Mouse (Mus musculus): ENCODE results near the gene Plekho1.
"Not testable (repeated sequence)": the region's sequence is repeated elsewhere in the genome, so short reads cannot be mapped to it uniquely, and the experiment has no call there.

Gene Plekho1

GRCm38 (mm10) chr3:95980276-95980970 is 15.4 kb downstream of the Plekho1 start:
- DNase-seq (ENCODE audit: low spot score): no peak

- no peak for DNase-seq (ENCODE audit: low spot score)
These were observed 17.5 kb downstream of the Plekho1 start for GRCm38 (mm10) chr3:95978265-95978664.

DNA sequence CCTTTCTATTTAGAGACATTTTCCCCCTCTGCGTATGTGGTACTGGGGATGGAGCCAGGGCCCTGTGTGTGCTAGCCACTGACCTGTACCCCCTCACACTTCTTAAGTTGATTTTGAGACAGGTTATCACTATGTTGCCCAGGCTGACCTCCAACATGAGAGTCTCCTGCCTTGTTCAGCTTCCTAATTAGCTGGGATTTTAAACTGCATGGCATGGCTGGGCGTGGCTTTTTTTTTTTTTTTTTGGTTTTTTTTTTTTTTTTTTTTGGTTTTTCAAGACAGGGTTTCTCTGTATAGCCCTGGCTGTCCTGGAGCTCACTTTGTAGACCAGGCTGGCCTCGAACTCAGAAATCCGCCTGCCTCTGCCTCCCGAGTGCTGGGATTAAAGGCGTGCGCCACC is 18.2 kb downstream of the Plekho1 start:
- DNase-seq (ENCODE audit: low spot score): not testable (repeated sequence)

- DNase-seq (ENCODE audit: low spot score): no peak
These were observed 18.7 kb downstream of the Plekho1 start for GRCm38 (mm10) chr3:95977079-95977478.

DNA sequence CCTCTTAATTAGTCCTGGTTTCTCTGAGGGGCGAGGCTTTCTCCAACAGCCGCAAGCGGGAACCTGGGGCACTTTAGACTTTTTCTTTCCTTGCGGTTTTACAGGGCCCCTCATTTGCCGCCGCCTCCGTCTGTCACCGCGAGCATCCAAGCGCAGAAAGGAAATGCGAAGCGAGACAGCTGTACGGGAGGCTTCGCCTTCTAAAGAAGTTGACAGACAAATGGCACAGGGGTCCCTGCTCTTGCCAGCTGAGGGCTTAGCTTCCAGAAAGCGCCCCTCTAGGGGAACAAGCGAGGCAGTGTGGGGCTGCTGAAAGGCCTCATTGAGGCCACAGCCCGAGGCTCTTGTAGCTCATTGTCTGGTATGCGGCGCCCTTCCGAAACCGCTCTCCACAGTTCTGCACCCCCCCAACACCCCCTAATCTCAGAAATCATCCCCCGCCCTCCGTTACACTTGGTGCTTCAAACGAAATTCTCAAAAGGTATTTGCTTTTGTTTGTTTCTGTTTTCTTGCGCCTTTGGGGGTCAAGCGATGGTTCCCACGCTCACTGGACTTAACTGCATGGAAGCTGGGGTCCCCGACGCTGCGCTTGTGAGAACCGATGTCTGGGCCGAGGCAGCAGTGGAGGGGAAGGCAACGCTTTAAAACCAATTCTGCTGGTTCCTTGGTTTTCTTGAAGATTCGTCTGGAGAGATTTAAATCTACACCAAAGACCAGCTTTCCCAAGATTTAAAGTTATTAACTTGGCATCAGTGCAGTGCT is 22.7 kb downstream of the Plekho1 start:
- DNase-seq (ENCODE audit: low spot score): peak; percentile 43

GRCm38 (mm10) chr3:95972251-95972872 is 23.4 kb downstream of the Plekho1 start:
- DNase-seq (ENCODE audit: low spot score): no peak

DNA sequence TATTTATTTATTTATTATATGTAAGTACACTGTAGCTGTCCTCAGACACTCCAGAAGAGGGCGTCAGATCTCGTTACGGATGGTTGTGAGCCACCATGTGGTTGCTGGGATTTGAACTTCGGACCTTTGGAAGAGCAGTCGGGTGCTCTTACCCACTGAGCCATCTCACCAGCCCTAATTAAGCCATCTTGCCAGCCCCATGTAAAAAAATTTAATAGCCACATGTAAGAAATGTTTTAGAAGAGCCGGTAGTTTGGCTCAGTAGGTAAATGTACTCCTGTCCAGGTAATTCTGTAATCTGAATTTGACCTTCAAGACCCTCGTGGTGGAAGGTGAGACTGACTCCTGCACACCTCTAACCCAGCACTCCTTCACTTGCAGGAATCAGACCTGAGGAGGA is 25.1 kb downstream of the Plekho1 start:
- not testable (repeated sequence) for DNase-seq (ENCODE audit: low spot score)

- DNase-seq (ENCODE audit: low spot score): no peak
These were observed 26.5 kb downstream of the Plekho1 start for GRCm38 (mm10) chr3:95969277-95969676.

DNA sequence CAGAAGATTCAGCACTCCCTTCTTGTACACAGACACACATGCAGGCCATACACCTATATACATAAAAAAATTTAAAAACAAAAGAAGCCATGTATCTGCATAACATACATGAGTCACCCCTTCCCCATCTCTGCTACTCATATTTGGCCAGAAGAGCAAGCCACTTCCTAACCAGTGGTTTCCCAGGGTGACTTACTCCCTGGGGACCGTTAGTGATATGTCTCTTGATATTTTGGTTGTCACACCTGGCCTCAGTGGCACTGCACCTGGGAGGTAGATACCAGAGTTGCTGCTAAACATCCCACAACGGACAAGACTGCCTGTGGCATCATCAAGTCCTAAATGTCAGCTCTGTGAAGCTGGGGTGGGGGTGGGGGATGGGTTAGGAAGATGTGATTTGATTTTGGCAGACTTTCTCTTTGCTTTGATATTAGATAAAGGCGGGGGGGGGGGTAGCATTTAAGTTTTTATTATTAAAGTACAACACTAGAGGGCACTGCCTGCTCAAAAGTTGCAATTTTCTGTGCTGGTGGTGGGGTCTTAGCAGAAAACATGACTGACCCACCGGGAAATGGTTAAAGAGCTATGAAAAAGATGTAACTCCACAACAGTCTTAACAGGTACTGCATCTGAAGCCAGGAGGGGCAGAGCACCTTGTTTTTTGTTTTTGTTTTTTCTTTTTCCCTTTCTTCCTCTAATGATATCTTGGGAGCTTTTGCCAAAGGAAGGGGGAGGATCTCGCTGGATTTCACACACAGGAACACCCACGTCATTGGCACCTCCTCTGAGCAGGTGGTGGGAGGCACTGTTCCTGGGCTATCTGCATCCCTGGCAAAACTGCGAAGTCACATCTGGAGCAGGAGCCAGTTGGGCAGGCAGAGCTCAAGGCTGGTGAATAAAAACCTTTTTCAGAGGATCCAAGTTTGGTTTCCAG is 30.0 kb downstream of the Plekho1 start:
- DNase-seq (ENCODE audit: low spot score): peak; percentile 50

- no peak for DNase-seq (ENCODE audit: low spot score)
These were observed 32.1 kb downstream of the Plekho1 start for GRCm38 (mm10) chr3:95963681-95964080.

- DNase-seq (ENCODE audit: low spot score): no peak
These were observed 32.6 kb downstream of the Plekho1 start for GRCm38 (mm10) chr3:95963230-95963629.

- not testable (repeated sequence) for DNase-seq (ENCODE audit: low spot score)
These were observed 33.6 kb downstream of the Plekho1 start for GRCm38 (mm10) chr3:95962182-95962581.

GRCm38 (mm10) chr3:95959807-95960206 is 36.0 kb downstream of the Plekho1 start:
- DNase-seq (ENCODE audit: low spot score): no peak

GRCm38 (mm10) chr3:95959082-95959481 is 36.7 kb downstream of the Plekho1 start:
- DNase-seq (ENCODE audit: low spot score): no peak

GRCm38 (mm10) chr3:95957359-95958148 is 38.2 kb downstream of the Plekho1 start:
- DNase-seq (ENCODE audit: low spot score): peak; percentile 60

DNA sequence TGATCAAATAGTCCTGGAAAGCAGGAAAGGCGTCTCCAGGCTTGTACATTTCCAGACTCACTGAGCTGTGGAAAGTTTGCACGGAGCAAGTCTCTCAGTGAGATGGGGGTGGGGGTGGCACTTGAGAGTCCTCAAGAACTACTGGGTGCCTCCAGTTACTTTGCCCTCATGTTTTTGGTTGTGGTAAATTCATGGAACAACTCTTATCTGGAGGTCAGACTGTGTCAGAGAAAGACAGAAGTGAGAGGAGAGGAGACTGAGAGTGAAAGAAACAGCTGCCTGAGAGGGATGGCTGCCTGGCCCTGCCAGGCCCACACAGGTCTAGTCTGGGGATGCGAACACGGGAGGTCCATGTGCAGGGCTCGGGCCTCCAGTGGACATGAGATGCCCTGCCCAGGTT is 40.5 kb downstream of the Plekho1 start:
- no peak for DNase-seq (ENCODE audit: low spot score)

GRCm38 (mm10) chr3:95954648-95955173 is 41.1 kb downstream of the Plekho1 start:
- not testable (repeated sequence) for DNase-seq (ENCODE audit: low spot score)

- DNase-seq (ENCODE audit: low spot score): no peak
These were observed 42.3 kb downstream of the Plekho1 start for GRCm38 (mm10) chr3:95953522-95953921.

- DNase-seq (ENCODE audit: low spot score): no peak
These were observed 42.8 kb downstream of the Plekho1 start for GRCm38 (mm10) chr3:95953023-95953422.

- not testable (repeated sequence) for DNase-seq (ENCODE audit: low spot score)
These were observed 44.2 kb downstream of the Plekho1 start for GRCm38 (mm10) chr3:95951566-95951965.
